Mouse (Mus musculus) layer of hippocampus, adult 9-11 months (tissue): Measurements from ENCODE around the gene Cav2.

ENCODE experiments used
- DNase-seq: peaks from one replicate; pipeline ENCODE4 v3.0.0; 2022

The Cav2 gene

GRCm38 (mm10) chr6:17314659-17315616 lies 34.0 kb downstream of the Cav2 start:
- DNase-seq, result no peak

GRCm38 (mm10) chr6:17316294-17317166 lies 35.5 kb downstream of the Cav2 start:
- DNase-seq, result no peak

GRCm38 (mm10) chr6:17317167-17317524 lies 36.2 kb downstream of the Cav2 start:
- DNase-seq, result no peak

- DNase-seq, result no peak
Measured at GRCm38 (mm10) chr6:17317944-17318343, 37.0 kb downstream of the Cav2 start.

- no peak for DNase-seq
Measured at GRCm38 (mm10) chr6:17321976-17322375, 41.0 kb downstream of the Cav2 start.

- no peak for DNase-seq
Measured at GRCm38 (mm10) chr6:17327216-17327615, 46.2 kb downstream of the Cav2 start.

- DNase-seq, result no peak
Measured at GRCm38 (mm10) chr6:17329801-17330200, 48.8 kb downstream of the Cav2 start.

- no peak for DNase-seq
Measured at GRCm38 (mm10) chr6:17337724-17338123, 56.7 kb downstream of the Cav2 start.
